In the genomic region with DNA sequence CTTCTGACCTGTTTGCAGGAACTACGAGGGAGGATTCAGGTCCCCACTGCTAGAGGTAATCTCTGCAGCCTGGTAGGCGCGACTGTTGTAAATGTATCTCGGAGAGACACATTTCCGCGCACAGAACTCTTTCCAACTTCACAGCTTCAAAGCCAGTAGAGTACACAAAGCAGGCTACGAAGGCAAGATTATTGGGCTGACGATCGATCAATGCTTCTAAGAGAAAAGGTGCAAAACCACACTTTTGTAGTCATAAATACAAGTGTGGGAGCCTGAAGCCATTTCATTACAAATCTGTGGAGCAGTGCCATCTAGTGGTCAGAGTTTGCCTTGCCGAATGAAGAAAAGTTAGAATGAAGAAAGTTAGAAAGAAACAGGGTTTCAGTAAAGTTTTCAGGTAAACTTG, we compare ENCODE assay signal across 8 mouse cellular contexts.
DNase-seq lines count a peak whose midpoint lies in the region; ATAC-seq lines count a peak whose summit lies in the region.

No protein-coding gene starts in this region.

- H3K4me3 ChIP-seq in midbrain, embryonic 16.5 days (ENCODE audit: low read depth, low read length): peak overlapping the region; percentile 33

- no peaks in the 10 kb centered on the region for H3K27me3 ChIP-seq in midbrain, embryonic 16.5 days (ENCODE audit: control insufficient read depth, insufficient read depth, low read depth, low read length)
- no peaks in the 10 kb centered on the region for H3K27me3 ChIP-seq in splenic B cell, adult 2 months (ENCODE audit: control insufficient read depth, insufficient read depth, low read length, poor library complexity, severe bottlenecking)

- no peaks in the 10 kb centered on the region for H3K9me3 ChIP-seq in midbrain, embryonic 16.5 days (replicated peaks; ENCODE audit: control insufficient read depth, low read length, poor library complexity, severe bottlenecking)

- H3K27ac ChIP-seq in midbrain, embryonic 16.5 days (ENCODE audit: low read length): no peak overlapping the region

- peak overlapping the region; percentile 71 for H3K4me2 ChIP-seq in midbrain, embryonic 16.5 days (ENCODE audit: low read length)

- H3K4me1 ChIP-seq in midbrain, embryonic 16.5 days (ENCODE audit: control insufficient read depth, insufficient read depth, low read length): peaks cover 7% of the 10 kb centered on the region; the same call in 1 of the 2 replicates

- DNase-seq in A20 (ENCODE audit: low read depth, low spot score) (peak; percentile 58), ZHBTc4 (ENCODE audit: low read depth, low spot score) (peak; percentile 59), liver (peak; percentile 38)
- peak; percentile 89 for DNase-seq in embryo, embryonic 10.5 days (ENCODE audit: low spot score)
- DNase-seq in heart, adult 8-10 months (ENCODE audit: low spot score): peak; percentile 60
- DNase-seq in kidney, adult 9 months: peak; percentile 76
- DNase-seq in splenic B cell, adult 2 months (ENCODE audit: low read depth, low spot score): peak; percentile 82

- 7% methylated on average over 10 of the region's 10 CpGs for WGBS in midbrain, embryonic 16.5 days

- no peak for ATAC-seq in midbrain, embryonic 16.5 days

- H3K36me3 ChIP-seq in midbrain, embryonic 16.5 days (ENCODE audit: control insufficient read depth, insufficient read depth, low read length): no peaks in the 10 kb centered on the region
- no peaks in the 10 kb centered on the region for H3K36me3 ChIP-seq in splenic B cell, adult 2 months (ENCODE audit: control insufficient read depth, insufficient read depth, low read length, poor library complexity, severe bottlenecking)

- peak overlapping the region; percentile 50; the same call in 1 of the 2 replicates for H3K9ac ChIP-seq in midbrain, embryonic 16.5 days (ENCODE audit: low read depth, low read length)

Comparison
In these comparisons a context has a peak if more than half of its experiments do, and no peak if none do; other contexts are left out.
1. DNase-seq: peak in every context shown above with its lines; median percentile 89 in embryo, embryonic 10.5 days; 82 in splenic B cell, adult 2 months; 76 in kidney, adult 9 months; 60 in heart, adult 8-10 months; 59 in ZHBTc4; 58 in A20; 38 in liver.